Mouse (Mus musculus) heart, postnatal 0 days (tissue): ENCODE measurements around the gene Gpr153. TPM values are rescaled to one million over a fixed set of nuclear protein-coding genes. Genes with fewer than 3 reads are reported as not detected.
A peak's percentile ranks its signal among the peaks of the same experiment; 100 is the strongest.

ENCODE experiments used
- ATAC-seq: fragments of 200-750 bp; cut with Nextera tagmentation; 2 replicates; pipeline ENCODE4 v1.8.0; 2017; ENCODE audit warnings: low read depth, moderate number of reproducible peaks, moderate library complexity; ENCODE audit not compliant: insufficient read depth
- DNase-seq: peaks from one replicate; pipeline ENCODE4 v3.0.0-alpha.2; 2016; ENCODE audit warnings: low spot score
- H3K27ac ChIP-seq: fragments of 300-500 bp; sonication (generic); 2 replicates; pipeline ENCODE4 v1.5.1; 2014; ENCODE audit warnings: low read depth, mild to moderate bottlenecking
- H3K27me3 ChIP-seq: fragments of 300-500 bp; sonication (generic); 2 replicates; pipeline ENCODE4 v1.6.1; 2014; ENCODE audit warnings: low read length, mixed read lengths; ENCODE audit not compliant: control insufficient read depth, insufficient read depth
- H3K36me3 ChIP-seq: fragments of 300-500 bp; sonication (generic); replicated peaks from 2 replicates; pipeline ENCODE4 v1.6.1; 2014; ENCODE audit warnings: low read length, mixed read lengths; ENCODE audit not compliant: control insufficient read depth, insufficient read depth
- H3K4me1 ChIP-seq: fragments of 300-500 bp; sonication (generic); 2 replicates; pipeline ENCODE4 v1.6.1; 2014; ENCODE audit warnings: antibody characterized with exemption; ENCODE audit not compliant: control insufficient read depth, insufficient read depth
- H3K4me2 ChIP-seq: fragments of 300-500 bp; sonication (generic); 2 replicates; pipeline ENCODE4 v1.6.1; 2014; ENCODE audit warnings: low read depth, mild to moderate bottlenecking, low read length, moderate library complexity
- H3K4me3 ChIP-seq: fragments of 300-500 bp; sonication (generic); 2 replicates; pipeline ENCODE4 v1.5.1; 2014; ENCODE audit warnings: low read depth, low read length
- H3K9ac ChIP-seq: fragments of 300-500 bp; sonication (generic); replicated peaks from 2 replicates; pipeline ENCODE4 v1.6.1; 2014; ENCODE audit warnings: low read depth, low read length, mixed read lengths
- H3K9me3 ChIP-seq: fragments of 300-500 bp; sonication (generic); replicated peaks from 2 replicates; pipeline ENCODE4 v1.6.1; 2016; ENCODE audit warnings: low read length; ENCODE audit not compliant: control insufficient read depth
- CTCF ChIP-seq: IDR thresholded peaks from 2 replicates; pipeline ENCODE4 v1.5.1; 2016; ENCODE audit warnings: antibody characterized with exemption, control low read depth, low read depth
- EP300 ChIP-seq: IDR thresholded peaks from 2 replicates; pipeline ENCODE4 v1.6.1; 2016; ENCODE audit warnings: antibody characterized with exemption, low read depth
- WGBS: fragments of 180-500 bp; shearing (Covaris S2); extraction: QIAGEN DNeasy Blood & Tissue Kit; methylation state at CpG from one replicate; pipeline ENCODE4 v1.1.7; 2014; 5-methylcytosine and 5-hydroxymethylcytosine counted together
- polyA plus RNA-seq: library from polyadenylated mRNA; unstranded; fragments of >200 nt; fragmentation: Nextera tagmentation; extraction: Ambion mirVana; gene quantifications from 2 replicates; pipeline ENCODE4 v1.2.1, GENCODE M21; 2015
- total RNA-seq: library from RNA; depleted of rRNA; stranded (reverse); fragments of >200 nt; gene quantifications from 2 replicates; pipeline ENCODE4 v1.2.3, GENCODE M21; 2014; ENCODE audit warnings: low replicate concordance

Gene Gpr153
- total and polyA plus RNA-seq, 2 experiments from 2014 or later = 5.0 to 50.8 TPM

- peaks cover 79% of the 10 kb centered on the region for H3K4me1 ChIP-seq
- H3K4me3 ChIP-seq = no peak overlapping the region
- H3K27me3 ChIP-seq = 0 out of 2 replicates have a peak, but pooled peaks cover 7% of the 10 kb centered on the region
- TF ChIP-seq EP300 = no peak
- H3K9me3 ChIP-seq = no peaks in the 10 kb centered on the region
- no peak overlapping the region for H3K27ac ChIP-seq
- ATAC-seq = no peak
- no peaks in the 10 kb centered on the region for H3K36me3 ChIP-seq
- no peak for DNase-seq
- H3K9ac ChIP-seq = no peak overlapping the region
- WGBS = 94% methylated on average over 11 of the region's 11 CpGs
- H3K4me2 ChIP-seq = no peak overlapping the region
Observed at GRCm38 (mm10) chr4:152271334-152271733, 2.7 kb upstream of the Gpr153 start.

- H3K9ac ChIP-seq = no peak overlapping the region
- 65% methylated on average over 7 of the region's 7 CpGs for WGBS
Observed at GRCm38 (mm10) chr4:152272006-152272405, 2.0 kb upstream of the Gpr153 start.

DNA sequence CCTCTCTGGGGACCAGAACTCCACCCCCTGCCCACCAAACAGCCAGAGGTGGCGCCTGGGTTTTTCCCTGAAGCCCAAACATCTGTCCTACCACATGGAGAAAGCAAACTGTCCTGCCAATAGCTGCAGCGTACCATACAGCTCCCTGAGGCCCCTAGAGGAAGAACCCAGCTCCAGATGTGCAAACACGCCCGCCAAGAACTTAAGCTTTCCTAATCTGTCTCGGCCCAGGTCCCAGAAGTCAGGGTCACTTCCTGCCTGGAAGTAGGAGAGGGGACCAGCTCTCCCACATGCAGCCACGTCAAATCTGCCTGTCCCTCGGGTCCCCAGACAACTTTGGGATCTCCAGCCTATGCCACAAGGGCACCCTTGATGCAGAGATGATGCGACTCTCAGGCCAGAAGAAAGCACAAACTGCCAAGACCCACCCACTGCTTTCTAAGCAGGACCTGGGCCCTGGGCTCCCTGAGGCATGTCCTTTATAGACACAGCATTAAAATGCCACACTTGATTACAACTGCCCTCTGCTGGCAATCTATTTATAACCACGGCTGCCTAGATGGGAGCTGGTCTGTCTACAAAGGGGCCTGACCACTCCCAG lies 1.5 kb upstream of the Gpr153 start:
- Histone ChIP-seq H3K36me3 (no peaks in the 10 kb centered on the region), H3K9me3 (no peaks in the 10 kb centered on the region), H3K4me1 (peaks cover 73% of the 10 kb centered on the region), H3K4me2 (no peak overlapping the region), H3K27ac (peak overlapping the region; percentile 81), H3K4me3 (no peak overlapping the region), H3K27me3 (0 out of 2 replicates have a peak, but pooled peaks cover 7% of the 10 kb centered on the region), H3K9ac (0 out of 2 replicates have a peak overlapping the region, but pooled peaks have one; percentile 14)
- TF ChIP-seq CTCF (peak; percentile 57), EP300 (no peak)
- 12% methylated on average over 9 of the region's 9 CpGs for WGBS
- ATAC-seq = peak; percentile 53
- peak; percentile 78 for DNase-seq

More at GRCm38 (mm10) chr4:152272006-152272405, 2.0 kb upstream of the Gpr153 start:
- no peak for DNase-seq
- H3K4me1 ChIP-seq = peaks cover 76% of the 10 kb centered on the region
- no peaks in the 10 kb centered on the region for H3K9me3 ChIP-seq
- H3K4me2 ChIP-seq = no peak overlapping the region
- H3K27ac ChIP-seq = peak overlapping the region; percentile 81
- 0 out of 2 replicates have a peak, but pooled peaks cover 7% of the 10 kb centered on the region for H3K27me3 ChIP-seq
- no peak for TF ChIP-seq EP300
- no peak overlapping the region for H3K4me3 ChIP-seq
- H3K36me3 ChIP-seq = no peaks in the 10 kb centered on the region
- ATAC-seq = no peak

- no peak overlapping the region for H3K4me3 ChIP-seq
- H3K27me3 ChIP-seq = 0 out of 2 replicates have a peak, but pooled peaks cover 7% of the 10 kb centered on the region
- H3K4me2 ChIP-seq = no peak overlapping the region
- 45% methylated on average over 3 of the region's 3 CpGs for WGBS
- no peak for DNase-seq
- H3K27ac ChIP-seq = peak overlapping the region; percentile 81
- no peaks in the 10 kb centered on the region for H3K9me3 ChIP-seq
- ATAC-seq = no peak
- no peak for TF ChIP-seq EP300
- no peak for TF ChIP-seq CTCF
- peaks cover 67% of the 10 kb centered on the region for H3K4me1 ChIP-seq
- H3K36me3 ChIP-seq = no peaks in the 10 kb centered on the region
- H3K9ac ChIP-seq = no peak overlapping the region
Observed at GRCm38 (mm10) chr4:152273191-152273590, 841 bp upstream of the Gpr153 start.

DNA sequence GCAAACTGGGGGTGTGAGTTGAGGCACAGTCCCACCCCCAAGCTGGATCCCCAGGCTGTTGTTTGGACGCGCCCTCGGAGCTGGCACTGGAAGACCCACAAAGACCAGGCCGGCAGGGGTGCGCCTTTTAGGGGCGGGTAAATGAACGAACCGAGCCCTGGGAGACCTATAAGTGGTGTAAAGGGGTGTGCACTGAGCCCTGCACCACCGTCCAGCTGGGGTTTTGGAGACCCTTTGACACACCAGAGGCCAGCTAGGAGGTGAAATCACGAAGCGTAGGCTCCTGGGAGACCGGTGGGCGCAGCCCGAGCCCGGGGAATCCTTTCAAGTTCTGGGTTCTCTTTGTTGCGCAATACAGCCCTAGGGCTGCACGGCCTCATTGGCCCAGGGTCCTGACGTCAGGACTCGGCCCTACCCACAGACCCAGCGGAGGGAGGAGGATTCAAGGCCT lies 674 bp downstream of the Gpr153 start:
- 0 out of 2 replicates have a peak, but pooled peaks cover 7% of the 10 kb centered on the region for H3K27me3 ChIP-seq
- H3K36me3 ChIP-seq = no peaks in the 10 kb centered on the region
- H3K4me3 ChIP-seq = peak overlapping the region; percentile 60
- WGBS = 7% methylated on average over 20 of the region's 20 CpGs
- peak; percentile 46 for DNase-seq
- H3K9me3 ChIP-seq = no peaks in the 10 kb centered on the region
- peak; percentile 31; the same call in 1 of the 2 replicates for ATAC-seq
- peak overlapping the region; percentile 65 for H3K9ac ChIP-seq
- peak overlapping the region; percentile 81; the same call in 1 of the 2 replicates for H3K27ac ChIP-seq
- H3K4me2 ChIP-seq = peak overlapping the region; percentile 86
- TF ChIP-seq CTCF = no peak
- no peak for TF ChIP-seq EP300
- H3K4me1 ChIP-seq = peaks cover 52% of the 10 kb centered on the region
